In the genomic region with DNA sequence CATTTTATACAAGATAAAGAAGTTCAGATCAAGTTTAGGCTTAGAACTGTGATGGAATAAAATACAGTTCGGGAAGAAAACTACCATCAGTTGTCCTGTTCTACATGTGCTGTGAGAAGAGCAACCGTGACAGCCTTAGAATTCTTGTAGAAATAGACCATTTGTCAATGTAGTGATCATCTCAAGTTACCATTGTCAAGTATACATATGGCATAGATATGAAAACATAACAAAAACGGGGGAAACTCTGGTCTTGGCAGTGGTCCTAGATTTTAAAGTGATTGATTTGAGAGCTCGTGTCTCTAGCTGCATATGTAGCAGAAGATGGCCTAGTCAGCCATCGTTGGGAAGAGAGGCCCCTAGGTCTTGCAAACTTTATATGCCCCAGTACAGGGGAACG, we compare ENCODE assay signal across 17 mouse cellular contexts.
"Had no signal": no experiment of that assay in that cellular context is flagged by ENCODE, and none has a peak within 500 bp of the region (broad histone marks: within the 10 kb centered on the region; RNA-seq: fewer than 3 reads in every experiment).

No protein-coding gene starts in this region.

- H3K27ac ChIP-seq: liver, embryonic 13.5 days; liver, embryonic 15.5 days; macrophage; midbrain, embryonic 13.5 days; midbrain, embryonic 15.5 days; neural tube, embryonic 12.5 days; stomach, embryonic 15.5 days; stomach, postnatal 0 days had no signal

- H3K4me3 ChIP-seq: liver, embryonic 13.5 days; liver, embryonic 15.5 days; megakaryocyte, embryonic 14.5 days; midbrain, embryonic 13.5 days; midbrain, embryonic 15.5 days; neural tube, embryonic 12.5 days; stomach, embryonic 15.5 days had no signal

- H3K27me3 ChIP-seq: liver, embryonic 13.5 days; liver, embryonic 15.5 days; megakaryocyte, embryonic 14.5 days; midbrain, embryonic 13.5 days; midbrain, embryonic 15.5 days; neural tube, embryonic 12.5 days; stomach, embryonic 15.5 days had no signal

- H3K4me1 ChIP-seq: liver, embryonic 13.5 days; liver, embryonic 15.5 days; megakaryocyte, embryonic 14.5 days; midbrain, embryonic 13.5 days; midbrain, embryonic 15.5 days; neural tube, embryonic 12.5 days; stomach, embryonic 15.5 days had no signal

- H3K4me2 ChIP-seq: liver, embryonic 13.5 days; liver, embryonic 15.5 days; midbrain, embryonic 11.5 days; midbrain, embryonic 13.5 days; midbrain, embryonic 15.5 days; neural tube, embryonic 12.5 days; stomach, embryonic 15.5 days had no signal

- H3K9me3 ChIP-seq: liver, embryonic 13.5 days; liver, embryonic 15.5 days; midbrain, embryonic 13.5 days; midbrain, embryonic 15.5 days; neural tube, embryonic 12.5 days; stomach, embryonic 15.5 days had no signal

- ATAC-seq: liver, postnatal 0 days; midbrain, embryonic 13.5 days; midbrain, embryonic 15.5 days had no signal

- H3K36me3 ChIP-seq: liver, embryonic 13.5 days; liver, embryonic 15.5 days; midbrain, embryonic 13.5 days; midbrain, embryonic 15.5 days; neural tube, embryonic 12.5 days; stomach, embryonic 15.5 days had no signal

- DNase-seq: liver, embryonic 13.5 days; liver, postnatal 0 days; lung, adult 2 months; lung, postnatal 36 days; right cerebral cortex, postnatal 14 days; thymus, adult 2 months; thymus, postnatal 25 days; thymus, postnatal 4 days had no signal

- H3K9ac ChIP-seq: liver, embryonic 13.5 days; liver, embryonic 15.5 days; liver, postnatal 0 days; midbrain, embryonic 13.5 days; midbrain, embryonic 15.5 days; neural tube, embryonic 12.5 days; stomach, embryonic 15.5 days had no signal
